Mouse (Mus musculus) liver, postnatal 0 days (tissue): ENCODE results near the gene Cacna1a.

ENCODE experiments used
- CTCF ChIP-seq: sonication (generic); IDR thresholded peaks from 2 replicates; pipeline ENCODE4 v1.5.1; 2016; ENCODE audit warnings: antibody characterized with exemption, low read depth
- EP300 ChIP-seq: IDR thresholded peaks from 2 replicates; pipeline ENCODE4 v1.6.1; 2016; ENCODE audit warnings: antibody characterized with exemption, low read depth, mild to moderate bottlenecking

DNA sequence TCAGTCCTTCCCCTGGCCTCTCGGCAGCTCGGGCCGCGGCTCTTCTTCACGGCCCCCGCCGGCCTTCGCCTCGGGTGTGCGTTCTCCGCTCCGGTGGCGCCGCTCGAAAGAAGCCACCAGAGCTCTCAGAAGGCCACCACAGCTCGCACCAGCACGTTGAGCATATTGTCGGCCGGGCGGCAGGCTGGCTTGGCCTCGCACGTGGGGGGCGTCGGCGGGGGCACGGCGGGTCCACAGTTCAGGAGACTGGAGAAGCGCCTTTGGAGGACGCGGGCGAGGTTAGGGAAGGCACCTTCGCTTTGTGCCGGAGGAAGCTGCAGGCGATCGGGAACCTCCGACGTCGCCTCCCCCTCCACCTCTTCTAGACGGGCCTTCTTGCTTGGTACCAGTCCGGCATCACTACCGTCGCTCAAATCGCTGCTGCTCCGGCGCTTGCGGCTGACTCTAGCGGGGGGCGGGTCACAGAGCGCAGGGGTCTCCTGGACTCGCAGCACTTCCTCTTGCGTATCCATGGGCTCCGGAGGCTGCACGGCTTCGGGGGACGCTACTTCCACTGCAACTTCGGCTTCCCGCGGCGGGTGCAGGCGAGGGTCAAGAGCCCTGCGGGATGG, 273.8 kb downstream of the Cacna1a start:
- TF ChIP-seq CTCF: no peak
- no peak for TF ChIP-seq EP300
